ENCODE assay signal across 8 mouse cellular contexts in genomic region chr2:4492485-4493481, GRCm38 (mm10).
DNase-seq lines count a peak whose midpoint lies in the region; ATAC-seq and TF ChIP-seq lines count a peak whose summit lies in the region.

No protein-coding gene starts in this region.

- no peaks in the 10 kb centered on the region for H3K27me3 ChIP-seq in hindbrain, embryonic 16.5 days (replicated peaks; ENCODE audit: control insufficient read depth, insufficient read depth, low read length)

- H3K9ac ChIP-seq in hindbrain, embryonic 16.5 days (ENCODE audit: low read depth, low read length) = 0 out of 2 replicates have a peak overlapping the region, but pooled peaks have one; percentile 15

- H3K4me1 ChIP-seq in hindbrain, embryonic 16.5 days (ENCODE audit: control insufficient read depth, insufficient read depth, low read depth, low read length) = peaks cover 35% of the 10 kb centered on the region

- peak; percentile 71 for ATAC-seq in hindbrain, embryonic 16.5 days
- ATAC-seq in erythroid progenitor cell, adult 5-6 weeks (replicated peaks; ENCODE audit: low FRiP score, poor library complexity, severe bottlenecking) = no peak

- intact Hi-C loops in gastrocnemius, adult 2 months (cut with DNase I) = loop anchor here (1.0 to 10.0 kb wide), 4 partner anchors 176 to 948 kb away; no protein-coding TSS in a partner anchor

- WGBS in hindbrain, embryonic 16.5 days = 40% methylated on average over 20 of the region's 20 CpGs

- peak; percentile 23 for DNase-seq in T-cell, adult 2 months (ENCODE audit: low spot score)
- DNase-seq in cerebellum, postnatal 25 days = peak; percentile 62 to 79
- DNase-seq in gastrocnemius, adult 2 months = peak; percentile 80
- DNase-seq in left cerebral cortex, adult 11 months (ENCODE audit: low spot score) = peak; percentile 69
- peak; percentile 66 to 83 for DNase-seq in lung, postnatal 4 days
- peak; percentile 85 to 87 for DNase-seq in right cerebral cortex, adult 2 months (ENCODE audit: low spot score in 2 of 2)

- H3K27ac ChIP-seq in gastrocnemius, adult 2 months = peak overlapping the region; percentile 16; the same call in 1 of the 2 replicates
- H3K27ac ChIP-seq in hindbrain, embryonic 16.5 days (ENCODE audit: low read depth, low read length) = peak overlapping the region; percentile 52

- H3K9me3 ChIP-seq in hindbrain, embryonic 16.5 days (ENCODE audit: control insufficient read depth, low read length) = no peaks in the 10 kb centered on the region

- TF ChIP-seq CTCF in gastrocnemius, adult 2 months (IDR thresholded peaks at IDR 0.05) = peak; percentile 92

- H3K36me3 ChIP-seq in hindbrain, embryonic 16.5 days (ENCODE audit: control insufficient read depth, insufficient read depth, low read length) = no peaks in the 10 kb centered on the region

- peak overlapping the region; percentile 5; the same call in 1 of the 2 replicates for H3K4me2 ChIP-seq in hindbrain, embryonic 16.5 days (ENCODE audit: low read length)

- H3K4me3 ChIP-seq in gastrocnemius, adult 2 months = no peak overlapping the region
- no peak overlapping the region for H3K4me3 ChIP-seq in hindbrain, embryonic 16.5 days (ENCODE audit: low read length)

Comparison
In these comparisons a context has a peak if more than half of its experiments do, and no peak if none do; other contexts are left out.
1. DNase-seq: peak in every context shown above with its lines; median percentile 86 in right cerebral cortex, adult 2 months; 80 in gastrocnemius, adult 2 months; 74 in lung, postnatal 4 days; 70 in cerebellum, postnatal 25 days; 69 in left cerebral cortex, adult 11 months; 23 in T-cell, adult 2 months.